Mouse (Mus musculus): Measurements from ENCODE around the gene Sugct. TPM values are rescaled to one million over a fixed set of nuclear protein-coding genes. Genes with fewer than 3 reads are reported as not detected.

Gene Sugct
- total RNA-seq, 1 experiment, result 0.80 TPM

GRCm38 (mm10) chr13:17296912-17297311 is 398.4 kb downstream of the Sugct start:
- in situ Hi-C loops (cut with MboI; ENCODE audit: low sequenced_read_pairs in 2 of 2, unreplicated experiment in 2 of 2), result no loop called here
- DNase-seq (ENCODE audit: low read depth, low spot score), result peak; percentile 2
- no peaks in the 10 kb centered on the region for H3K9me3 ChIP-seq (ENCODE audit: control insufficient read depth, insufficient read depth, low read depth, low read length)
- H3K27ac ChIP-seq (ENCODE audit: insufficient read depth, low read depth, low read length, poor library complexity, severe bottlenecking), result no peak overlapping the region
- H3K36me3 ChIP-seq (ENCODE audit: control insufficient read depth, insufficient read depth, low read length, poor library complexity, severe bottlenecking), result no peaks in the 10 kb centered on the region
- H3K4me1 ChIP-seq (ENCODE audit: control insufficient read depth in 2 of 2, insufficient read depth in 2 of 2, low read length in 2 of 2, poor library complexity in 1 of 2), result no peaks in the 10 kb centered on the region
- H3K4me3 ChIP-seq (ENCODE audit: insufficient read depth in 1 of 2, low read depth in 1 of 2, low read length in 2 of 2, poor library complexity in 1 of 2, severe bottlenecking in 1 of 2), result no peak overlapping the region
- no peak overlapping the region for H3K9ac ChIP-seq (ENCODE audit: insufficient read depth, low read depth, low read length, poor library complexity, severe bottlenecking)
- TF ChIP-seq MAFK (IDR thresholded peaks at IDR 0.05; ENCODE audit: insufficient read depth, low read depth, low read length), result no peak
- no peak for TF ChIP-seq ZC3H11A (IDR thresholded peaks at IDR 0.05; ENCODE audit: borderline replicate concordance, low read depth, low read length)
- no peak for TF ChIP-seq ZNF384 (IDR thresholded peaks at IDR 0.05; ENCODE audit: low read depth, low read length)
- no peak for TF ChIP-seq CHD2 (IDR thresholded peaks at IDR 0.05; ENCODE audit: low read depth, low read length)
- no peak for TF ChIP-seq HCFC1 (IDR thresholded peaks at IDR 0.05; ENCODE audit: borderline replicate concordance, insufficient read depth, low read length)

- TF ChIP-seq MAFK (IDR thresholded peaks at IDR 0.05; ENCODE audit: insufficient read depth, low read depth, low read length) (no peak), ZNF384 (IDR thresholded peaks at IDR 0.05; ENCODE audit: low read depth, low read length) (no peak), ZC3H11A (IDR thresholded peaks at IDR 0.05; ENCODE audit: borderline replicate concordance, low read depth, low read length) (no peak), HCFC1 (IDR thresholded peaks at IDR 0.05; ENCODE audit: borderline replicate concordance, insufficient read depth, low read length) (no peak), CHD2 (IDR thresholded peaks at IDR 0.05; ENCODE audit: low read depth, low read length) (no peak)
- no peaks in the 10 kb centered on the region for H3K9me3 ChIP-seq (ENCODE audit: control insufficient read depth, insufficient read depth, low read depth, low read length)
- no peak overlapping the region for H3K27ac ChIP-seq (ENCODE audit: insufficient read depth, low read depth, low read length, poor library complexity, severe bottlenecking)
- no peaks in the 10 kb centered on the region for H3K4me1 ChIP-seq (ENCODE audit: control insufficient read depth in 2 of 2, insufficient read depth in 2 of 2, low read length in 2 of 2, poor library complexity in 1 of 2)
- in situ Hi-C loops (cut with MboI; ENCODE audit: low sequenced_read_pairs in 2 of 2, unreplicated experiment in 2 of 2), result no loop called here
- no peaks in the 10 kb centered on the region for H3K36me3 ChIP-seq (ENCODE audit: control insufficient read depth, insufficient read depth, low read length, poor library complexity, severe bottlenecking)
- no peak overlapping the region for H3K4me3 ChIP-seq (ENCODE audit: insufficient read depth in 1 of 2, low read depth in 1 of 2, low read length in 2 of 2, poor library complexity in 1 of 2, severe bottlenecking in 1 of 2)
- no peak for DNase-seq (ENCODE audit: low read depth, low spot score)
- H3K9ac ChIP-seq (ENCODE audit: insufficient read depth, low read depth, low read length, poor library complexity, severe bottlenecking), result no peak overlapping the region
Measured at GRCm38 (mm10) chr13:17296460-17296859, 398.9 kb downstream of the Sugct start.

- no peaks in the 10 kb centered on the region for H3K9me3 ChIP-seq (ENCODE audit: control insufficient read depth, insufficient read depth, low read depth, low read length)
- H3K36me3 ChIP-seq (ENCODE audit: control insufficient read depth, insufficient read depth, low read length, poor library complexity, severe bottlenecking), result no peaks in the 10 kb centered on the region
- no peak for DNase-seq (ENCODE audit: low read depth, low spot score)
- TF ChIP-seq ZNF384 (IDR thresholded peaks at IDR 0.05; ENCODE audit: low read depth, low read length) (no peak), CHD2 (IDR thresholded peaks at IDR 0.05; ENCODE audit: low read depth, low read length) (no peak), ZC3H11A (IDR thresholded peaks at IDR 0.05; ENCODE audit: borderline replicate concordance, low read depth, low read length) (no peak)
- H3K9ac ChIP-seq (ENCODE audit: insufficient read depth, low read depth, low read length, poor library complexity, severe bottlenecking), result no peak overlapping the region
- H3K27ac ChIP-seq (ENCODE audit: insufficient read depth, low read depth, low read length, poor library complexity, severe bottlenecking), result no peak overlapping the region
- no peaks in the 10 kb centered on the region for H3K4me1 ChIP-seq (ENCODE audit: control insufficient read depth in 2 of 2, insufficient read depth in 2 of 2, low read length in 2 of 2, poor library complexity in 1 of 2)
- in situ Hi-C loops (cut with MboI; ENCODE audit: low sequenced_read_pairs in 2 of 2, unreplicated experiment in 2 of 2), result no loop called here
- no peak overlapping the region for H3K4me3 ChIP-seq (ENCODE audit: insufficient read depth in 1 of 2, low read depth in 1 of 2, low read length in 2 of 2, poor library complexity in 1 of 2, severe bottlenecking in 1 of 2)
Measured at GRCm38 (mm10) chr13:17291057-17291456, 404.3 kb downstream of the Sugct start.

- H3K27ac ChIP-seq (ENCODE audit: insufficient read depth, low read depth, low read length, poor library complexity, severe bottlenecking), result no peak overlapping the region
- TF ChIP-seq MAFK (IDR thresholded peaks at IDR 0.05; ENCODE audit: insufficient read depth, low read depth, low read length), result no peak
- no peak for TF ChIP-seq ZC3H11A (IDR thresholded peaks at IDR 0.05; ENCODE audit: borderline replicate concordance, low read depth, low read length)
- no peak for TF ChIP-seq ZNF384 (IDR thresholded peaks at IDR 0.05; ENCODE audit: low read depth, low read length)
- no peak for TF ChIP-seq HCFC1 (IDR thresholded peaks at IDR 0.05; ENCODE audit: borderline replicate concordance, insufficient read depth, low read length)
- no peak for TF ChIP-seq CHD2 (IDR thresholded peaks at IDR 0.05; ENCODE audit: low read depth, low read length)
Measured at GRCm38 (mm10) chr13:17288377-17288776, 407.0 kb downstream of the Sugct start.

GRCm38 (mm10) chr13:17245936-17246335 is 449.4 kb downstream of the Sugct start:
- Histone ChIP-seq H3K27ac (ENCODE audit: insufficient read depth, low read depth, low read length, poor library complexity, severe bottlenecking) (no peak overlapping the region), H3K9ac (ENCODE audit: insufficient read depth, low read depth, low read length, poor library complexity, severe bottlenecking) (no peak overlapping the region), H3K36me3 (ENCODE audit: control insufficient read depth, insufficient read depth, low read length, poor library complexity, severe bottlenecking) (no peaks in the 10 kb centered on the region), H3K9me3 (ENCODE audit: control insufficient read depth, insufficient read depth, low read depth, low read length) (no peaks in the 10 kb centered on the region), H3K4me3 (ENCODE audit: insufficient read depth in 1 of 2, low read depth in 1 of 2, low read length in 2 of 2, poor library complexity in 1 of 2, severe bottlenecking in 1 of 2) (no peak overlapping the region), H3K4me1 (ENCODE audit: control insufficient read depth in 2 of 2, insufficient read depth in 2 of 2, low read length in 2 of 2, poor library complexity in 1 of 2) (no peaks in the 10 kb centered on the region)
- in situ Hi-C loops (cut with MboI; ENCODE audit: low sequenced_read_pairs in 2 of 2, unreplicated experiment in 2 of 2), result no loop called here
- no peak for TF ChIP-seq ZNF384 (IDR thresholded peaks at IDR 0.05; ENCODE audit: low read depth, low read length)
- no peak for TF ChIP-seq MAFK (IDR thresholded peaks at IDR 0.05; ENCODE audit: insufficient read depth, low read depth, low read length)
- no peak for TF ChIP-seq HCFC1 (IDR thresholded peaks at IDR 0.05; ENCODE audit: borderline replicate concordance, insufficient read depth, low read length)
- no peak for TF ChIP-seq ZC3H11A (IDR thresholded peaks at IDR 0.05; ENCODE audit: borderline replicate concordance, low read depth, low read length)
- no peak for TF ChIP-seq CHD2 (IDR thresholded peaks at IDR 0.05; ENCODE audit: low read depth, low read length)
- DNase-seq (ENCODE audit: low read depth, low spot score), result no peak

More at GRCm38 (mm10) chr13:17288377-17288776, 407.0 kb downstream of the Sugct start:
- Histone ChIP-seq H3K4me3 (ENCODE audit: insufficient read depth in 1 of 2, low read depth in 1 of 2, low read length in 2 of 2, poor library complexity in 1 of 2, severe bottlenecking in 1 of 2) (no peak overlapping the region), H3K36me3 (ENCODE audit: control insufficient read depth, insufficient read depth, low read length, poor library complexity, severe bottlenecking) (no peaks in the 10 kb centered on the region), H3K9me3 (ENCODE audit: control insufficient read depth, insufficient read depth, low read depth, low read length) (no peaks in the 10 kb centered on the region), H3K4me1 (ENCODE audit: control insufficient read depth in 2 of 2, insufficient read depth in 2 of 2, low read length in 2 of 2, poor library complexity in 1 of 2) (no peaks in the 10 kb centered on the region), H3K9ac (ENCODE audit: insufficient read depth, low read depth, low read length, poor library complexity, severe bottlenecking) (no peak overlapping the region)
- in situ Hi-C loops (cut with MboI; ENCODE audit: low sequenced_read_pairs in 2 of 2, unreplicated experiment in 2 of 2), result no loop called here
- no peak for DNase-seq (ENCODE audit: low read depth, low spot score)
